Mouse (Mus musculus): ENCODE measurements at regions not wholly inside any gene's neighbourhood (a gene's known extent, or its start where the extent isn't known, plus 50 kb on each side); places are given as distances from the start of the nearest gene placed in this dataset.

DNA sequence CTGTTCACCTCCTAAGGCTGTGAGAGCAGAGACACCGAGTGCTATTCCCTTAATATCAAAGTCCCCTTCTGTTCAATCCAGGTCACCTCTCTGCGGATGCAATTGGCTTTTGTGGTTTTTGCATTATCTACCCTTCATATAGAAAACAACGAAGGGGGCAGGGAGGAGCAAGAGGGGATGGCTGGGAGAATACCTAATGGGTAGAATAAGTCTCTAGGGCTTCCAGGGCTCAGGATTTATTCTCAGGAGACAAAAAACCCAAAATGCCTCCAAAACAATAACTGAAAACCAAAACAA, 52.5 kb upstream of the Slc38a2 start:
- no peaks in the 10 kb centered on the region for H3K36me3 ChIP-seq
- WGBS: 91% methylated on average over 3 of the region's 3 CpGs
- no peak overlapping the region for H3K4me2 ChIP-seq
- no peak overlapping the region for H3K4me3 ChIP-seq (replicated peaks)
- peaks cover 15% of the 10 kb centered on the region for H3K4me1 ChIP-seq
- no peaks in the 10 kb centered on the region for H3K27me3 ChIP-seq (replicated peaks)
- H3K9ac ChIP-seq (replicated peaks): no peak overlapping the region
- no peak overlapping the region for H3K27ac ChIP-seq (replicated peaks)
- no peak for ATAC-seq (ENCODE audit: low FRiP score)
- no peaks in the 10 kb centered on the region for H3K9me3 ChIP-seq (replicated peaks)

DNA sequence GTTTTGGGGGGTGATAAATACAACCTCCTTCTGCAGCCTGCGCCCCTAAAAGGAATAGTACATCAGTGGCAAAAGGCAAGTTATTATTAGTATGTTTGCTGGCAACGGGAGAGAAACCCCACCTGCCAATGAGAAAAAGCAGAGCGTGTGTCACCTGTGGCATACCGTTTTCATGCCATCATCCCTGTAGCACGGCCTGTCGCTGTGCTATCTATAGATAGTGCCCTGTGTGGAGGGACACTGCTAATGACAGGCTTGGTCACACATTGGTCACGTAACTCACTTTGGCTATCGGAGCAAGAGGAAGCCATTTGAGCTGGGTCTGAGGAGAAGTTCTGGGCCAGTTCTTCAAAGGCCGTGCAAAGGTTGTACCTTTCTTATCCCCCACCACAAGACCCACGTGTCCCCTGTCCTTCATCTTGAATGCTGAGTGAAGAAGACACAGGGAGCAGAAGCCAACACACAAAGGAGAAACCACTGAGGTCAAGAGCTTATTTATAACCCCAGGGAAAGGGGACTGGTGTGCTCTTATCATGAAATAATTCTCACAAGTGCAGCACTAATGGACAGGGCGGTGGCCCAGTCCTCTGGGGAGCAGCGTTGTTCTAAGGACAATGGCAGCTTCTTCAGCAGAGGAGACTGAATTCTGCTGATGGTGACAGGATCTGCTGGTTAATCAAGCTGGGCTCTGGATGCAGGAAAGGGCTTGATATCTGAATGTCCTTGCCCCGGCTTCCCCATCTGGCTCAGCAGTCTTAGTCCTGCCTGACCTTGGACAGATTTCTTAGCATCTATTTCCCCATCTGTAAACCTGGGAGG, 51.9 kb upstream of the Slc38a2 start:
- no peaks in the 10 kb centered on the region for H3K27me3 ChIP-seq (replicated peaks)
- H3K27ac ChIP-seq (replicated peaks): no peak overlapping the region
- peaks cover 15% of the 10 kb centered on the region for H3K4me1 ChIP-seq
- no peaks in the 10 kb centered on the region for H3K9me3 ChIP-seq (replicated peaks)
- WGBS: 91% methylated on average over 13 of the region's 13 CpGs
- ATAC-seq (ENCODE audit: low FRiP score): no peak
- H3K4me3 ChIP-seq (replicated peaks): no peak overlapping the region
- H3K36me3 ChIP-seq: no peaks in the 10 kb centered on the region
- H3K4me2 ChIP-seq: no peak overlapping the region
- H3K9ac ChIP-seq (replicated peaks): no peak overlapping the region

DNA sequence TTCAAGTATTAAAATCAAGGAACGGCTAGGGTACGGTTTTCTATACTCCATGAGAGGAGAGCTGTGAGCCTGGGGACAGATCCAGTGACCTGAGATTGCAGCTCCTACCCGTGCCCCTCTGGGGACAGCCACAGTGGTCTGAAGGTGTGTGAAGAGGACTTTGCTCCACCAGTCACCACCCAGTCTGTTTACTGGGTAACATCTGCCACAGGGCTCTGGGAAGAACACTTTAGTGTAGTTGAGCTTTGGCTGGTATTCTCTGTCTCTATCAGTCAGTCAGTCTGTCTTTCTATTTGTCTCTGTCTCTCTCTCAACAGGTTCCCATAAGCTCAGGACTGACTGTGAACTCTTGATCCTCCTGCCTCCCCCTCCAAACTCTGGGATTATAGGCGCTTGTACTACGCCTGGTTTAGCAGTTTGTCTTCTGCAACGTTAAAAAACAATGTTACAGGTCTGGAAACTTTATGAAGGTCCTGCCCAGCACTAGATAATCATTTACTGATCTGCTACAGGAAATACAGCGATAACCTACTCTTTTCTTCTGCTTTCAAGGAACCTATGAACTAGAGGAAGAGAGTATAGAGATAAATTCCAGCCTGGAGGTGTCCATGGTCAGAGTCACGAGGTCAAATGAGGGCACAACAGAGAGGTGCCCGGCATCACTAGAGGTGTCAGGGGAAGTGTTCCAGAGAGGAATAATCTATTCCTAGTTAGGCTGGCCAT, 50.2 kb upstream of the Slc38a2 start:
- peaks cover 15% of the 10 kb centered on the region for H3K4me1 ChIP-seq
- no peak overlapping the region for H3K27ac ChIP-seq (replicated peaks)
- no peaks in the 10 kb centered on the region for H3K27me3 ChIP-seq (replicated peaks)
- H3K9ac ChIP-seq (replicated peaks): no peak overlapping the region
- no peaks in the 10 kb centered on the region for H3K36me3 ChIP-seq
- 68% methylated on average over 9 of the region's 9 CpGs for WGBS
- H3K9me3 ChIP-seq (replicated peaks): no peaks in the 10 kb centered on the region
- ATAC-seq (ENCODE audit: low FRiP score): no peak
- 0 out of 2 replicates have a peak overlapping the region, but pooled peaks have one; percentile 24 for H3K4me2 ChIP-seq
- H3K4me3 ChIP-seq (replicated peaks): no peak overlapping the region

Data from neural tube, embryonic 15.5 days (tissue).